Mouse (Mus musculus) heart, adult 2 months (tissue): ENCODE measurements around the gene Agap1. TPM values are rescaled to one million over a fixed set of nuclear protein-coding genes. Genes with fewer than 3 reads are reported as not detected.

Experiments used
- DNase-seq, 2 experiments: peaks; one replicate each; pipeline ENCODE4 v3.0.0; 2021
- H3K27ac ChIP-seq: fragments of 200-600 bp; 2 replicates; pipeline ENCODE4 v1.8.1; 2022
- H3K27me3 ChIP-seq: fragments of 200-500 bp; 2 replicates; pipeline ENCODE4 v1.6.1; 2012; ENCODE audit warnings: mild to moderate bottlenecking, low read length, inconsistent platforms, mixed read lengths; ENCODE audit not compliant: control insufficient read depth, insufficient read depth
- H3K36me3 ChIP-seq: fragments of 200-500 bp; 2 replicates; pipeline ENCODE4 v1.6.1; 2012; ENCODE audit warnings: low read length, inconsistent platforms; ENCODE audit not compliant: control insufficient read depth, insufficient read depth
- H3K4me1 ChIP-seq: fragments of 200-500 bp; 2 replicates; pipeline ENCODE4 v1.6.1; 2011; ENCODE audit warnings: low read length; ENCODE audit not compliant: control insufficient read depth, insufficient read depth
- H3K4me3 ChIP-seq: fragments of 200-600 bp; 2 replicates; pipeline ENCODE4 v1.8.1; 2022
- H3K79me2 ChIP-seq: fragments of 200-500 bp; replicated peaks from 2 replicates; pipeline ENCODE4 v1.6.1; 2012; ENCODE audit warnings: mild to moderate bottlenecking, inconsistent platforms, low read length, moderate library complexity, mixed read lengths; ENCODE audit not compliant: control insufficient read depth, insufficient read depth
- H3K9ac ChIP-seq: fragments of 200-500 bp; 2 replicates; pipeline ENCODE4 v1.6.1; 2012; ENCODE audit warnings: low read depth, mild to moderate bottlenecking, control low read depth, inconsistent platforms, low read length, mixed read lengths
- CTCF ChIP-seq: fragments of 200-600 bp; IDR thresholded peaks from 2 replicates; pipeline ENCODE4 v1.8.1; 2022; ENCODE audit warnings: antibody characterized with exemption, mild to moderate bottlenecking, moderate library complexity
- EP300 ChIP-seq: fragments of 200-500 bp; IDR thresholded peaks from 2 replicates; pipeline ENCODE4 v1.6.1; 2011; ENCODE audit warnings: low read depth, low read length, control low read depth; ENCODE audit not compliant: insufficient read depth
- POLR2A ChIP-seq: fragments of 200-500 bp; IDR thresholded peaks from 2 replicates; pipeline ENCODE4 v1.6.1; 2011; ENCODE audit warnings: mild to moderate bottlenecking, low read depth, low read length, control low read depth; ENCODE audit not compliant: insufficient read depth
- WGBS: fragments of 180-500 bp; shearing (Covaris S2); methylation state at CpG from one replicate; pipeline ENCODE4 v1.1.7; 2018; 5-methylcytosine and 5-hydroxymethylcytosine counted together
- intact Hi-C: fragments of 180-260 bp; cut with DNase I; formaldehyde crosslinking; loops from one replicate; pipeline ENCODE4 v1.15.1; 2025
- polyA plus RNA-seq: library from polyadenylated mRNA; depleted of rRNA; stranded (reverse); fragments of >200 nt; gene quantifications from 2 replicates; pipeline ENCODE4 v1.2.3, GENCODE M21; 2012
- total RNA-seq, 2 experiments: library from RNA; stranded (reverse); gene quantifications; 2 replicates each; pipeline ENCODE4 v1.2.3; 2021

Agap1 gene
- total and polyA plus RNA-seq, 3 experiments = 11.4 to 62.1 (median 59.0) TPM

GRCm38 (mm10) chr1:89746171-89746570 is 291.6 kb downstream of the Agap1 start:
- WGBS = 94% methylated on average over 3 of the region's 3 CpGs
- no peak overlapping the region for H3K4me3 ChIP-seq
- intact Hi-C loops = loop anchor here (5.0 kb wide), 1 partner anchor 99 kb away; no protein-coding TSS in a partner anchor

DNA sequence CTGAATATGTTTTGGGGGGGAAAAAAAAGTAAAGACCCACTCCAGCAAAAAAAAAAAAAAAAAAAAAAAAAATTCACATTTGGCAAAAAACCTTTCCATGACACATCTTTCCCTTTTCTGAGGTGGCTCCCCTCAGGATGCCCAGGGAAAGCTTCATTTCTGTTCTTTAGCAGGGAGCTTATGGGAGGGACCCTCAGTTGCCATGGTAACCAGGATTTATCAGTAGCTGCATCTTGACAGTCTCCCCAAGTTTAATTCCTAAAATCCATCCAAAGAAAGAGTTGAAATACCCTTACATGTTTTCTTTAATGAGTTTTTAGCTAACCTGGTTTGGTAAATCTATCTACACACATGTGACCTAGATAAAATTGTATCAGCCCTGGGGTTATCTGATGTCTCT is 295.1 kb downstream of the Agap1 start:
- Histone ChIP-seq H3K27ac (no peak overlapping the region), H3K4me1 (no peaks in the 10 kb centered on the region), H3K4me3 (no peak overlapping the region), H3K9ac (no peak overlapping the region), H3K36me3 (no peaks in the 10 kb centered on the region), H3K79me2 (no peaks in the 10 kb centered on the region), H3K27me3 (no peaks in the 10 kb centered on the region)
- no peak for DNase-seq
- no peak for TF ChIP-seq CTCF
- TF ChIP-seq POLR2A = no peak
- no peak for TF ChIP-seq EP300
- intact Hi-C loops = loop anchor here (5.0 kb wide), 2 partner anchors 72 to 102 kb away; no protein-coding TSS in a partner anchor

More at GRCm38 (mm10) chr1:89746171-89746570, 291.6 kb downstream of the Agap1 start:
- Histone ChIP-seq H3K9ac (no peak overlapping the region), H3K4me1 (no peaks in the 10 kb centered on the region), H3K27me3 (no peaks in the 10 kb centered on the region), H3K79me2 (no peaks in the 10 kb centered on the region), H3K27ac (no peak overlapping the region), H3K36me3 (no peaks in the 10 kb centered on the region)
- TF ChIP-seq POLR2A (no peak), CTCF (no peak), EP300 (no peak)
- no peak for DNase-seq

- H3K4me3 ChIP-seq = no peak overlapping the region
- no peak for DNase-seq
- H3K27me3 ChIP-seq = no peaks in the 10 kb centered on the region
- no peaks in the 10 kb centered on the region for H3K79me2 ChIP-seq
- H3K9ac ChIP-seq = no peak overlapping the region
- no peak overlapping the region for H3K27ac ChIP-seq
- TF ChIP-seq POLR2A = no peak
- TF ChIP-seq EP300 = no peak
- TF ChIP-seq CTCF = no peak
- H3K4me1 ChIP-seq = no peaks in the 10 kb centered on the region
- no peaks in the 10 kb centered on the region for H3K36me3 ChIP-seq
- 51% methylated on average over 9 of the region's 9 CpGs for WGBS
- intact Hi-C loops = loop anchor here (5.0 kb wide), 1 partner anchor 73 kb away; no protein-coding TSS in a partner anchor
These were observed 295.9 kb downstream of the Agap1 start for GRCm38 (mm10) chr1:89750495-89750894.

- Histone ChIP-seq H3K36me3 (no peaks in the 10 kb centered on the region), H3K9ac (no peak overlapping the region), H3K4me1 (no peaks in the 10 kb centered on the region), H3K4me3 (no peak overlapping the region), H3K79me2 (no peaks in the 10 kb centered on the region), H3K27ac (no peak overlapping the region), H3K27me3 (no peaks in the 10 kb centered on the region)
- TF ChIP-seq CTCF (no peak), EP300 (no peak), POLR2A (no peak)
- 58% methylated on average over 21 of the region's 21 CpGs for WGBS
- intact Hi-C loops = loop anchor here (5.0 kb wide), 1 partner anchor 74 kb away; no protein-coding TSS in a partner anchor
- no peak for DNase-seq
These were observed 296.3 kb downstream of the Agap1 start for GRCm38 (mm10) chr1:89750921-89751320.

DNA sequence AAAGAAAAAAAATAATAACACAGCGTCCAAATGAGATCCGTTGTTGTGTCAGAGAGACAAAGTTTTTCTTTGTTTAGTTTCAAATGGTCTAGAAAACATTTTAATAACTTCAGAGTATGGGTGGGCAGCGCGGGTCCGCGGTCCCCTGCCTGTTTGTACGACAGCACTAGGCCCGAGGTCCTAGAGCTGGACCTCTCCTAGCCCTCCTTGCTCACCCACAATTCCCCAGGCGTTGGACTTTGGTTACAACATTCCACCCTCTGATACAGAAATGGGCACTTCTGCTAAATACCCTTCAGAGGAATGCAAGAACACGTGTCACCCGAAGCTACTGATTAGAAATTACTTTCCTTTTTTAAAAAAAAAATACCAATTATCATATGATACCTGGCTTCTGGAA is 296.7 kb downstream of the Agap1 start:
- no peaks in the 10 kb centered on the region for H3K27me3 ChIP-seq
- H3K36me3 ChIP-seq = no peaks in the 10 kb centered on the region
- H3K79me2 ChIP-seq = no peaks in the 10 kb centered on the region
- no peaks in the 10 kb centered on the region for H3K4me1 ChIP-seq
- no peak overlapping the region for H3K27ac ChIP-seq
- WGBS = 85% methylated on average over 11 of the region's 11 CpGs
- no peak for DNase-seq
- intact Hi-C loops = loop anchor here (5.0 kb wide), 1 partner anchor 74 kb away; no protein-coding TSS in a partner anchor
- no peak overlapping the region for H3K9ac ChIP-seq
- TF ChIP-seq CTCF = no peak
- no peak for TF ChIP-seq POLR2A
- TF ChIP-seq EP300 = no peak
- no peak overlapping the region for H3K4me3 ChIP-seq

DNA sequence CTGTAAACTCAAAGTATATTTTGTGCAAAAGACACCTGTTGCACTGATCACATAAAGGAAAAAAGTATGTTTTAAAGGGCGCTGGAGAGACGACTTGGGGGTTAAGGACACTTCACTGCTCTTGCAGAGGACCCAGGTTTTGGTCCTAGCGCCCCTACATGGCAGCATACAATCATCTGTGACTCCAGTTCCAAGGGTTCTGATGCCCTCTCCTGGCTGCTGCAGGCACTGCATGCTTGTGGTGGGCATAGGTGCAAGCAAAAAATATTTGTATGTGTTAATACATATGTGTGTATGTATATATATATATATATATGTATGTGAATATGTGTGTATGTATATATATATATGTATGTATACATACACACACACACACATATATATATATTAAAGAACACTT is 298.1 kb downstream of the Agap1 start:
- TF ChIP-seq CTCF (peak; percentile 63), EP300 (no peak), POLR2A (no peak)
- intact Hi-C loops = loop anchor here (5.0 kb wide), 1 partner anchor 75 kb away; no protein-coding TSS in a partner anchor
- H3K27me3 ChIP-seq = no peaks in the 10 kb centered on the region
- no peaks in the 10 kb centered on the region for H3K36me3 ChIP-seq
- DNase-seq = no peak
- no peaks in the 10 kb centered on the region for H3K79me2 ChIP-seq
- no peak overlapping the region for H3K4me3 ChIP-seq
- 96% methylated on average over 3 of the region's 3 CpGs for WGBS
- H3K4me1 ChIP-seq = no peaks in the 10 kb centered on the region
- H3K27ac ChIP-seq = no peak overlapping the region
- H3K9ac ChIP-seq = no peak overlapping the region
